Mouse (Mus musculus) heart, adult 9 months (tissue): Measurements from ENCODE around the gene Gabpb1.
"Not testable (repeated sequence)": the region's sequence is repeated elsewhere in the genome, so short reads cannot be mapped to it uniquely, and the experiment has no call there.

Source experiments
- DNase-seq, 2 experiments: peaks; one replicate each; pipeline ENCODE4 v3.0.0; 2022; ENCODE audit warnings: low spot score in 2 of 2

Gabpb1 gene

DNA sequence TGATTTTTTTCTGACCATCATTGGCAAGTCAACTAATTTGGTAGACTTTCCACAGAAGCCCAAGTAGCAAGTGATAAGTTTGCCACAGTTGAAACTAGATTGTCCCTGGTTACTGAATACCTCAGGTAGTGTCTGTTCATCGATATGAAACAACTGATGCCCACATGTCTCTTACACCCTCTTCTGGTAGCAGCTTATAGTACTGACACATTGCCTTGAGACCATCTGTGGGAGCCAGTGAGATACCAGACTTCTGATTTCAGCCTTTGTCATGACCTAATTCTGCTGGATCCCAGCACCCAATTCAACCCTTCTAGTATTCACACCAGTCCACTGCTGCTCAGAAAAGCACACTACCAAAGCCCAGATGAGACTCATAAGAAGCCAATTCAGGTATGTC, 31.4 kb downstream of the Gabpb1 start:
- DNase-seq = no peak

DNA sequence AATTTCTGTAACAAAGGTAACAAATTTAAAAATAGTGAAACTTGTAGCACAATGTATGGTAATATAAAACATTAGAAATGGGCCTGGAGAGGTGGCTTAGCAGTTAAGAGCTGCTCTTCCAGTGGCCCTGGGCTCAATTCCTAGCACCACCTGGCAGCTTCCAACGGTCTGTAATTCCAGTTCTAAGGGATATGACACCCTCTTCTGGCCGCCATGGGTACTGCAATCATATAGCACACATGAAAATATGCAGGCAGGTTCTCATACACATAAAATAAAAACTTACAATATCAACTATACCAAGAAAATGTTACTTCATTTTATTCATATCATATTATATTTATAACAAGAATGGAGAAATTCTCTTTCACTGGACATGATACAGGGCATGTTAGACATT, 35.8 kb downstream of the Gabpb1 start:
- DNase-seq = no peak

DNA sequence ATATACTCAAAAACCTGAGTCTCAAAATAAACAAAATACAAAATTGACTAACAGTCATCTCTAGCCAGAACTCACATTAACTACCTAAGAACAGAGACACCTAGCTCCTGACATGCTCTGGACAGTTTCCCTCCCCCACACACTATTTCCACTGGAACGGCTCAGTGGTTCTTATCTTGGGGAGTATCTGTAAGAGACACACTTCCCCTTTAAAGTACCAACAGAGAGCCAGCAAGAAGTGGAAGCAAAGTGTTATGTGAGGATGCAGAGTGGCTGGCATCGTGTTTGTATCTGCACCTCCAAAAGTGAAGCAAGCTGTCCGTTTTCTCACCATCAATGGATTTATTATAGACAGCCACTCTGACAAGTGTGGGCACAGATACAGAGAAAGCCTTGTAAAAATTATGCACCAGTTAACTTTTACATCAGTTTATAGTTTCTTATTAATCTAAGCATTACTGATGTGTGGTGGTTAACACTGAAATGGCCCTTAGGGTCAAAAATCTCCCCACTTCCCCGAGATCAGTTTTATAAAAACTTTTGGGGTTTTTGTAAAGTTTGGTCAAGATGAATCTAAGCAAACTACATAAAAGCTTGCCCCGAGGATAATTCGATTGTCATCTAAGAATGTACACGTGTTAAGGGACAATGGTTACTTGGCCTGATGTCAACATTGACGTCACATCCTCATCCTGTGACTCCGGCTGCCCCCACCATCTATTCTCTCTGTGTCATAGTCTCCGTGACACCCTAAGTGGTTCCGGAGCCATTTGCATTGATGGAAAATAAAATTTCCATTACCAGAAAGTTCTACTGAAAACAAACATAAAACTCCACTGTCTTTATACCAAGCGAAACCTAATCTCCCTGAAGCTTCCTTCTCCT, 40.0 kb downstream of the Gabpb1 start:
- DNase-seq = peak; percentile 40 to 54

DNA sequence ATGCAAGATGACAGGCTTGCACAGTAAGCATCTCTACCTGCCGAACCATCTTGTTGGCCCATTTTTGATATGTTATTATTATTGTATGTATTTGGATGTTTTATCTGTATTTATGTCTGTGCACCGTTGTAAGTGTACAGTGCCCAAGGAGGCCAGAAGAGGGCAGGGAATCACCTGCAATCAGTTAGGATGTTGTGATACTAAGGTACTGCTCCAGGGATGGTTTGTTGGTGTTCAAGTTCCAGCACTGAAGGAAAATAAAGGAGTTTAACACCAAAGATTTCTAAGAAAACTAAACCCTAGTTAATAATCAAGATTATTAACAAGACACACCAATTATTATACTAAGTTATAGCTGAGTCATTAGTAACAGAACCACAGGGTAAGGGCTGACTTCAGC, 43.0 kb downstream of the Gabpb1 start:
- DNase-seq = no peak

DNA sequence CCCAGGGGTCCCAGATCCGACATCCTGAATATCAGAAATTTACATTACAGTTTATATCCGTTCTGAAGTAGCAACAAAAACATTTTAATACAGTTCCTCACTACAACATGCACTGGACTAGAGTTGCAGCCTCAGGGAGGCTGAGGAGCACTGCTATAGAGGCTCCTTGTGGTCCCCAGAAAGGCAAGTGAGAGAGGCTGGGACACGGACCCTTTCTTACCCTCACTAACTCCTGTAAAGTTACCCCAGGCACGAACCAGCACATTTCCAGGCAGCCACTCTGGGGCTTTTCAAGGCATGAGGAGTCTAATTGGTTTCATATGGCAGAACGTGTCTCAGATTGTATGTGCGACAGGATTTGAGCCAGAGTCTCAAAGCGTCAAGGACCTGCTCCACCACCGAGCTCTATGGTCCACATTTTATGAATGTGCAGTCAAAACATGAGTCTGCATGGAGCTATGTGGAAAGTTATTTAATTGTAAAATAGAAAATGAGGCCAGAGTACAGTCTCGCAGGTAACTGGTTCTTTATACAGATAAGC, 47.6 kb downstream of the Gabpb1 start:
- DNase-seq = no peak

DNA sequence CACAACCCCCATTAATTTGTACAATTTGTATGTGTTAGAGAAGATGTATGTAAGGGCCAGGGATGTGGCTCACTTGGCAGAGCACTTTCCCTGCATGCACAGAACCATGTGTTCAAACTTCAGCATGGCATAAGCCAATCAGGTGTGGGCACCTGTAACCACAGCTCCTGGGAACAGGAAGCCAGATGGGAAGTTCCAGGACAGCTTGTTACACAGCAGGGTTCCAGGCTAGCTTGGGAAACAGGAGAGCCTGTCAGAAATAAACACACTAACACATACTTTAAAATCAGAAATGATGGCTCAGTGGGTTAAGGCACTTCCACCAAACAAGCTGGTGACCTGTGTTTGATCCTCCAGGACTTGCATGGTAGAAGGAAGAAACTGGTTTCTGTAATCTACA, 53.0 kb downstream of the Gabpb1 start:
- no peak for DNase-seq

DNA sequence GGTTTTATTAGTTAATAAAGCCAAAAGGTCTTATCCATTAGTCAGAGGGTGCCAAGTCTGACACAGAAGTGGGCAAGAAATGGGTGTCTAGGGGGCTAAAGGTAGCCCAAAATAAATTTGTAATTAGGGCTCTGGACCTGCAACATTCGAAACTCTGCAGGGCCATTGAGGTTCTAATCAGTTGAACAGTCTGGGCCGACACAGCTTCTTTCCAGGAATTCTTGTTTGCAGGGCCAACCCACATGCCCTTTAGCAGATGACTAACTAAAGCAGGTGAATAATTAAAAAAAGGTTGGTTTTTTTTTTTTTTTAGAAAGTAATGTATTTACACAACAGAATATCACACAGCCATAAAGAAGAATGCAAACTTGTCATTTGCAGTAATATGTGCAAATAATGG, 53.7 kb downstream of the Gabpb1 start:
- no peak for DNase-seq

DNA sequence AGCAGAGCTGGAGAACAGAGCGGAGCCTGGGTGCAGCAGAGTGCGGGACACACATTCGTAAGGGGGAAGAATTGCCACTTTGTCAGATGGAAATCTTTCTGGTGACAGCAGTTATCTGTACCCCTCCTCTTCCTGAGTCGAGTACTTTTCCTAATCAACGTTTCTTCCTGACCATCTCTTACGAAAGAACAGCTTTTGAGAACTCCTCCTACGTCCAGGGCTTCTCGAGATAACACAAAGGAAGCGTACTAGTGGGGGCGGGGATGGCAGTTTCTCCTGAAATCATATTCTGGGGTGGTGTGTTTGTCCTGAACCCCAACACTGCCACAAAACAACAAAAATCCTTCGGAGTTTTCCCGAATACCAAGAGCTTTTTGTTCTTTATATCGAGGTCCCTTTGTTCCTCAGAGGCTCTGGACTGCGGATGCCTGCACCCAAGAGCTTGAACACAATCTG, 56.9 kb downstream of the Gabpb1 start, which contains the start of gene Hdc:
Gene Hdc, minus strand, starts transcription at position 51 of the 456 bp plus-strand sequence.
- no peak for DNase-seq

DNA sequence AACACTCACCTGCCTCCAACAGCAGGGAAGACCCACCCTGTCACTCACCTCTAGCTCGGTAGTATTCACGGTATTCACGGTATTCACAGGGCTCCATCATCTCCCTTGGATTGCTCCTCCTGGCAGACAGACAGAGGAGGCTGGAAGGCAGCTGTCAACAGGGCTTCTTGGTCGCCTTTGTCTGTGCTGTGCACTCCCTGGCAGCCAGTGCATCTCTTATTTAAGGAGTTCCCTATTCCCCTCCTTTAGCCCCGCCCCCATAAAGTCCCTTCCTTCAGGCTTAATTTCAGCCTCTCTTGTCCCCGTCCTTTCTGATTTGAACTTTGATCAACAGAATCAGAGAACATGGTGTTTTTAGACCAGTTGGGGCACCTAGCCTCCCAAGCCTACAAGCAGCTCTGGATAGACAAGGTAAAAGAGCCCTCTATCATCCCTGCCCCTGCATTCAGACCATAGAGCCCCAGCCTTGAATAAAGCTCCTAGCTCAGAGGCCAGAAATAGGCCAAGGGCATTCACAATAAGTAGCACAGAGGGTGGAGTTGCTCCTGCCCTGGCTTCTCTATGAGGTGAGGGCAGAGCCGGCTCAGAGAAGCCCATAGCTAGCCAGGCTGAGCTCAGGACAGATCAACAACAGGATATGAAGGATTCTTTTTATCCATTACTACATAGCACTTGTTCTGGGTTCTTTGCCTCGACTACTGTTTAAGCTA, 57.5 kb downstream of the Gabpb1 start:
- no peak for DNase-seq

DNA sequence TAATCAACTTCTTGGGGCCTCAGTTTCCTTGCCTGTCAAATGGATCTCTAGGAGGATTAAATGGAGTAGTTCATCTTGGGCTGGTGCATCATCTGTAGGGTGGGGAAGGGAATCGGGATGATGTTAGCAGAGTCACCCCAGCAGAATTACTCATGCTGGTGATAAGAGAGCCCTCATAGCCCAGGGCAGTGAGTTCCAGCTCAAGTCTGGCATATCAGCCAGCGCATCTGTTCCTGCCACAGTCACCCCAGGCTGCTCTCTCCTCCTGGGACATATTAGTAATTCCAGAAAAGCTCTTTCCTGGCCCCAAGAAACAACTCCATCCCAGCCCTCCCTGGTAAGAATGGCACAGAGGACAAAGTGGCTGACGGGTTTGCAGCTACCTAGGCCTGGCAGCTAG, 60.8 kb downstream of the Gabpb1 start:
- no peak for DNase-seq

DNA sequence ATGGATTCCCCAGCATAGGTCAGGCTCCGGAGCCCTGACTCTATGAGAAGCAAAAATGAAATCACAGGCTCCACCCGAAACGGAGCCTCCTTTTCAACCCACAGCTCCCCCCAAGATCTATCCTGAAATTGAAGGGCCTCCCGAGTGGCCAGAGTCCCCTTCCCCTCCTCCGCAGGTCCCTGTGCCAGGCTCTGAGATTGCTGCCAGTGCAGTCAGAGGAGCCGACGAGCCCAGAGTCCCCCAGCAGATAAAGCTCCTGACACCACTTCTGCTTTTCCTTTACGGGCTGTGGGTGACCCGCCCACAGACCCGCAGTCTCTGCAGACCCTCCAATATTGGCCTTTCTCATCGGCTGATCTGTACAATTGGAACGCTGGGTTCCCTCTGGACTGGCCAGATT, 66.5 kb downstream of the Gabpb1 start:
- DNase-seq = not testable (repeated sequence)

DNA sequence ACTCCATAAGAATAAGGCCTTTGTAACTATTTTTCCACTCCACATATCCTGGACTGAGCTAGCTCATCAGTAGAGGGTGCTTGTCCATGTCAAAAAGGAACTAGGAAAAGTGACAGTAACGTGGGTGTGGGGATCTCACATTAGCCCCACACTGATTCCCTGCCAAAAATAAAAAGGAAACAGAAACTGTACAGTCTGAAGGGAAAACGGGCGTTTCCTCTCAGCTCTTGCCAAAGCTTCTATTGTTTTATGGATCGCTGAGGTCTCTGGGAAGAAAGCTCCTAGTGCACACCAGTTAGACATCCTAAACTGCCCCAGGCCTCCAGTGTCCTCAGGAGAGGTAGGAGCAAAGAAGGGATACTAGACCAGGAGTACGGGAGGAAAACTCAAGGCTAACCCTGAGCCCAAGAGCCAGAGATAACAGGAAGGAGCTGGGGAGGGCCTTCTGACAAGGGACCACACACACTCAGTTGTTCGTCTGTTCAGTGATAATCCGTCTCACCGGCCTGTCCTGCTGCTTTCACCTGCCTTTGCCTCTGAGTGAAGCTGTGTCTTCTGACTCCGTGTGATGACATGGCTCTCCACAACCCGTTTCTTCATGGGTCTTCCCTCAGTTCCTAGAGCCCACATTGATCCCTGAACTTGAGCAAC, 68.5 kb downstream of the Gabpb1 start:
- DNase-seq = peak; percentile 47 to 70

DNA sequence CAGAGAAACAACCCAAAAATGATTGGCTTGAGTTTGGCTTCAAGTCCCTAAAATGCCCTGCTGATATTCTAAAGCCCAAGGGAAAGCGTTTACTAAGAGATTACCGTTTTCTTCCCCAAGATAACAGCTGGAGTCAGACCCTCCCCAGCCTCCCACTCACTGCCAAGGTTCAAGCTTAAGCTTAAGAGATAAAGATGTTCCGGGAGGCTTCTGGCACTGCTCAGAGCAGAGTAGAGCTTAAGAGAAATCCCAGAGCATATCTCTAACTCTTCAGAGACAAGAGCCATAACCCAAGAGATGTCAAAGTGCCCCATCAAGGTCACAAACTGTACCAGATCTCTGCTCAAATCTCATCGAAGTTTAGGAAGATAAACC, 69.5 kb downstream of the Gabpb1 start:
- DNase-seq = no peak

DNA sequence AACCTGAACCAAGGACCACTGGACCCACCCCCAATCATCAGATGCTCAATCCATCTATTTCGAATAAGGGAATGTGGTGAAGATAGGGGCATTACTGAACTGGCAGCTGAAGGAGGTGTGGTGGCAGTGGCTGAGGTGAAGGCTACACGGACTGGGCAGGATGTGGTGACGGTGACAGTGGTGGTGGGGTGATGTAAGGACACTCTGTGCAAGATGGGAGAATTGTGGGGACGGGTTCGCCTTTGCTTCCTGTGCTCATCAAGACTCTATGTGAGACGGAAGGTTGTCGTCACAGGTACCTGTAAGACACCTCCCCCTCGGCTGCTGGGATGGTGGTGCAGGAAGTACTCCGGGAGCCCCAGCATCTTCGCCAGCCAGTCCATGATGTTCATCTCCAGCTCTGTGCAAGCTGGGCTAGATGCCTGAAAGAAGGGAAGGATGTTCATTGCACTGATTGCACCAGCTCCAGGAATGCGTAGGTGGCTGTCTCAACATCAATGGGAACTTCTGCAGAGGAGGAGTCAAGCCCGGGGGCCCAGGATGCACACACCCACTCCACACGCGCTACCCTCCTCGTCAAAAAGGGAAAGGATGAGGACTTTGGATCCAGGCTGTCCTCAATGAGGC, 70.0 kb downstream of the Gabpb1 start:
- peak in 1 of 2 experiments; percentile 21 for DNase-seq

DNA sequence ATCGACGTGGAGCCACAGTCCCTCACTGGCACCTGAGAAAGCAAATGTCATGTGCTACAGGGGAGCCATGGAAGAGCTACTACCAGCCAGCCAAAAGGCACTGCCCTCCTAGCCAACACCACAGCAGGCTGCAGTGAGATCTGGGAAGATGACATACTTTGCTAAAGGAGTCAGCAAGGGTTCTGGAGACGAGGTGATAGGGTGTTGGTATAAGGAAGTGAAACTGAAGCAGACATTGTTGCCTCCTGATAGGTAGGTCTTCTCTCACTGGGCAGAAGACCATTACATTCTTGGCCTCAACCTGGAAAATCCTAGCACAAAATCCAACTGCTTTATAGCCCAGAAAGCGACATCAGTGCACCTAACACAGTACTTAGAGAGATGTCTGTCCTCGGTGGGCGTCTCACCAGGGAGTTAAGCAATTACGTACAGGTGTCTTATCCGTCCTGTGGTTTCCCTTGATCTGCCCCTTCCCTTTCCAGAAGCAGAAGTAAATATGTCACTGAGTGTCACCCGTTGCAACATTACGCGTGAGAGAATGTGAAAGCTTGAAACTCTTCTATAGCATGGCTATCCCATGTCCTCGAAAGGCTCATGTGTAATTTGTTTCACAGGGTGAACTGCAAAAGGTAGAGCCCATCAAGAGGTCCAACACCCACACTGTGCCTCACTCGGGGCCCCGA, 74.1 kb downstream of the Gabpb1 start:
- DNase-seq = no peak

DNA sequence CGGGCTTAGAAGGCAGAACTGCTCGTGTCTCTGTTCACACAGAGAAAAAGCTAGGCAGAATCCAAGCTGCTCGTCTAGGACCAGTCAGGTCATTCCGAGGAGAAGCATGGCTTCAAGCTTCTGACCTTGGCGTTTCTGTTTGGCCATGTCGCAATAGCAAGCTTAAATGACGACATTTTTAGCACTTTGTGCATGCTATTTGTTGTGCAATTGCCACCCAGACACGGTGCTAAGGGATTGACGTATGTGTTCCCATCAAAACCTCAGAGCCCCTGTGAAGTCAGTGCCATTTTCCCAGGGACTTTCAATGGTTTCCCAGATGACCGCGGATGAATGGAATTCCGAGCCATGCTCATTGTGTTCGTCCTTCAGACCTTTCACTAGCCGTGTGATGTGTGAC, 75.6 kb downstream of the Gabpb1 start:
- no peak for DNase-seq

DNA sequence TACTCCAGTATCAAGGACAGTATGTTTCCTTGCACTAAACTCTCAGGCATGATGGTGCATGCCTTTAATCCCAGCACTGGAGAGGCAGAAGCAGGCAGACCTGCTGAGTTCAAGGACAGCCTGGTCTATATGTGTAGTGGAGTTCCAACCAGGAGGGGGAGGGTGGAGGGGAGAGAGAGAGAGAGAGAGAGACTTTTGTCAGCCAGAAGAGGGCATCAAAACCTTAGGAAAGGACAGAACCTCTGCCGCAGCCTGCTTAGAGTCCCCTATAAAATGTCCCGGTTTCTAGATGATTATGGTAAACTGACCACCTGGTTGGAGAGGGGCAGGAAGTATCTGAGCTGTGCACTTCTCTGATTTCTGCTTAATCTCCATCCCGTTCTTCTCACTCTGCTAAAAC, 77.1 kb downstream of the Gabpb1 start:
- DNase-seq = no peak

DNA sequence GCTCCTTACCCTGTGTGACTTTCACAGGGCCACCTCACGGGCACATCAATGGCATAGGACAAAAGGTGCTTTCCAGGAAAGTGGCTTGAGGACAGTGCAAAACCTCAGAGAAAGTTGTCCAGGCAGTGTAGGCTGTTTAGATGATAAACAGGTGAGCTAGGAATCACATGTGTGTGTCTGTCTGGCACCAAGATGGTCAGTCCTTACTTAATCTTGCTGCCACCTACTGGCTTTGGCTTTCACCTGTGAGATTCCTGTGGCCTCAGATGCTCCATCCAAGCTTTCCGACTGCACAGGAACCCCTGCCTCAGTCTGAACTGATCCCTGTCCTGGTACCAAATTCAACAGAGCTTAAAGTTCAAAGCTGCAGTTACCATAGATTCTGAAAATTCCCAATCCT, 77.8 kb downstream of the Gabpb1 start:
- DNase-seq = no peak

DNA sequence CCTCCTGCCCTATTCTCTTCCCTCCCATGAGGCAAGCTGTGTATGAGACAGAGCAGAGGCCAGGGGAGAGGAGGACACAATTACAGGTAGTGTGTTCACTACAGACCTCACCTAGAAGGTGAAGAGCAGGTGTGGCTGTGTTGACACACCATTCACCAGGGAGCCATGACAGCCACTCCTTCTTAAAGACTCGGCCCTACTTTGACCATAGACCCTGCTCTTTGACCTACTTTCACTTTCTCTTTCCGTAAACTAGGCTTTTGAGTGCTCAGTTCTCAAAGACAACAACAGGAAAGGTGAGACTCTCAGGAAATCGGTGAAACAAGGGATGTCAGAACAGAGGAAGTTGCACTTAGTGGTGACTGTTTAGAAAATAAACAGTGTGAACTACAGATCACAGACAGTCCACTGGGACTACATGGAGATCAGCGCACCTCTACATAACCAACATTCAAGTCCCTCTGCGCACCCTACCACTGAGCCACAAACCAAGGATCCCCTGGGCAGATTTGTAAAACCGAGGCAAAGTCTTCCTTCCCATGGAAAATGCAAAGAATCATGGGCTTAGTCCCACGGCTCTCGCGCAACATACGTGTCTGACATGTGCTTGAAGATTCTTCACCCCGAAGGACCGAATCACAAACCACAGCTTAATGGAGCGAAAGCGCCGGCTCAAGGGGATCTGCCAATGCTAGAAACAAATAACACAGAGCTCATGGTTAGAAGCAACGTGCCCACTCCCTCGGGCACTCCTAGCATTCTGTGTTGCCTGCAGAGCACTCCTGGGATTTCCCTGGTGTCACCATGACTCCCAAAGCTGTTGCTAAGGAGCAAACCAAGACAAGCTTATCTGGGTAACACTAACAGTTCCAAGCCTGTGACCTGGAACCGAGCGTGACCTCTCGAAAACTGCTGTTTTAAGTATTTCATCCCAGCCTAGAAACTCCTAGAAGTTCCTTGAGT, 78.6 kb downstream of the Gabpb1 start:
- peak in 1 of 2 experiments; percentile 34 for DNase-seq
